Mouse (Mus musculus) neural tube, embryonic 11.5 days (tissue): ENCODE measurements around the gene Exog. TPM values are rescaled to one million over a fixed set of nuclear protein-coding genes. Genes with fewer than 3 reads are reported as not detected.

ENCODE experiments used
- ATAC-seq: fragments of 200-750 bp; cut with Nextera tagmentation; 2 replicates; pipeline ENCODE4 v1.8.0; 2017; ENCODE audit warnings: moderate number of reproducible peaks, mild to moderate bottlenecking, moderate TSS enrichment, moderate library complexity; ENCODE audit not compliant: insufficient read depth, low FRiP score, low TSS enrichment
- DNase-seq: peaks from one replicate; pipeline ENCODE4 v3.0.0-alpha.2; 2015; ENCODE audit warnings: low spot score
- H3K27ac ChIP-seq: fragments of 300-500 bp; sonication (generic); 2 replicates; pipeline ENCODE4 v1.5.1; 2014; ENCODE audit warnings: low read depth, mild to moderate bottlenecking, low read length
- H3K27me3 ChIP-seq: fragments of 300-500 bp; sonication (generic); 2 replicates; pipeline ENCODE4 v1.6.1; 2014; ENCODE audit warnings: mild to moderate bottlenecking, low read length, mixed read lengths; ENCODE audit not compliant: control insufficient read depth, insufficient read depth
- H3K36me3 ChIP-seq: fragments of 300-500 bp; sonication (generic); 2 replicates; pipeline ENCODE4 v1.6.1; 2014; ENCODE audit warnings: mild to moderate bottlenecking, low read length, moderate library complexity, mixed read lengths; ENCODE audit not compliant: control insufficient read depth, insufficient read depth
- H3K4me1 ChIP-seq: fragments of 300-500 bp; sonication (generic); 2 replicates; pipeline ENCODE4 v1.6.1; 2014; ENCODE audit warnings: low read length, mixed read lengths; ENCODE audit not compliant: control insufficient read depth, insufficient read depth
- H3K4me2 ChIP-seq: fragments of 300-500 bp; sonication (generic); 2 replicates; pipeline ENCODE4 v1.6.1; 2014; ENCODE audit warnings: low read depth, mild to moderate bottlenecking, moderate library complexity
- H3K4me3 ChIP-seq: fragments of 300-500 bp; sonication (generic); 2 replicates; pipeline ENCODE4 v1.5.1; 2014; ENCODE audit warnings: low read depth, low read length
- H3K9ac ChIP-seq: fragments of 300-500 bp; sonication (generic); 2 replicates; pipeline ENCODE4 v1.6.1; 2014; ENCODE audit warnings: mild to moderate bottlenecking, low read length
- H3K9me3 ChIP-seq: fragments of 300-500 bp; sonication (generic); 2 replicates; pipeline ENCODE4 v1.6.1; 2016; ENCODE audit warnings: low read length; ENCODE audit not compliant: control insufficient read depth
- WGBS: fragments of 180-500 bp; shearing (Covaris S2); extraction: QIAGEN DNeasy Blood & Tissue Kit; methylation state at CpG from one replicate; pipeline ENCODE4 v1.1.7; 2014; 5-methylcytosine and 5-hydroxymethylcytosine counted together
- polyA plus RNA-seq: library from polyadenylated mRNA; unstranded; fragments of >200 nt; fragmentation: Nextera tagmentation; extraction: Ambion mirVana; gene quantifications from 2 replicates; pipeline ENCODE4 v1.2.1, GENCODE M21; 2014

Gene Exog
- polyA plus RNA-seq: 47.0 and 49.2 TPM in 2 replicates

- peaks cover 10% of the 10 kb centered on the region; the same call in 1 of the 2 replicates for H3K36me3 ChIP-seq
- peak; percentile 99 for DNase-seq
- H3K4me3 ChIP-seq: peak within 1 kb of the TSS; percentile 77
- no peaks in the 10 kb centered on the region for H3K9me3 ChIP-seq
- WGBS: under 1% methylated on average over 52 of the region's 52 CpGs
- no peaks in the 10 kb centered on the region for H3K27me3 ChIP-seq
- H3K4me2 ChIP-seq: peak within 1 kb of the TSS; percentile 74
- 0 out of 2 replicates have a peak within 1 kb of the TSS, but pooled peaks have one; percentile 58 for H3K27ac ChIP-seq
- H3K4me1 ChIP-seq: peaks cover 5% of the 10 kb centered on the region; the same call in 1 of the 2 replicates
- peak; percentile 93 for ATAC-seq
- H3K9ac ChIP-seq: peak within 1 kb of the TSS; percentile 93
These were observed at the start of gene Exog for GRCm38 (mm10) chr9:119444738-119445429. Gene Exog, plus strand, starts transcription at chr9:119444943.

- 12% methylated on average over 7 of the region's 7 CpGs for WGBS
- Histone ChIP-seq H3K4me3 (peak overlapping the region; percentile 99), H3K9me3 (no peaks in the 10 kb centered on the region), H3K27me3 (no peaks in the 10 kb centered on the region), H3K4me1 (peaks cover 18% of the 10 kb centered on the region), H3K27ac (no peak overlapping the region), H3K36me3 (no peaks in the 10 kb centered on the region; the same call in 1 of the 2 replicates), H3K9ac (peak overlapping the region; percentile 43), H3K4me2 (peak overlapping the region; percentile 55)
- no peak for DNase-seq
- ATAC-seq: no peak; the same call in 1 of the 2 replicates
These were observed 43.4 kb upstream of the Exog start for GRCm38 (mm10) chr9:119401351-119401750.

DNA sequence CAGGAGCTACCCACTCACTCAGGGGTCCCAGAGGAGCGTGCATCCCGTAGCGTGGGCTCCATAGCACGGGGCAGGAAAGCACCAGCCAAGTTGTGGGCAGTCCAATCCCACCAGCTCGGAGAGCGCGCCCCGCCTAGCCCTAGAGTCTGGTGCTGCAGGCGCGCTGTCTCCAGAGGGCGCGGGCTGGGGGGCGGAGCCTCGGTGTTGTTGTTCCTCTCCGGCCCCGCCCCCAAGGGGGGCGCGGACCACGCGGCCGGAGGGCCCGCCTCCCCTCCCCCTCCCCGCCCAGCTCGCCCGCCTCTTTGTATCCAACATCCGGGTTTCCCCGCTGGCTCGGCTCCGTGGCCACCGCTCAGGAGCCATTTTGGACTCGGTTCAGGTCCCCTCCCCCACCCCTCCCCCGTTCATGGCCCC, 42.9 kb upstream of the Exog start, which contains the start of gene Acvr2b:
Gene Acvr2b, plus strand, starts transcription at position 318 of the 414 bp plus-strand sequence.
- DNase-seq: peak; percentile 99
- H3K27me3 ChIP-seq: no peaks in the 10 kb centered on the region
- H3K9ac ChIP-seq: peak within 1 kb of the TSS; percentile 100
- no peaks in the 10 kb centered on the region for H3K9me3 ChIP-seq
- peak within 1 kb of the TSS; percentile 55 for H3K4me2 ChIP-seq
- H3K36me3 ChIP-seq: no peaks in the 10 kb centered on the region; the same call in 1 of the 2 replicates
- H3K27ac ChIP-seq: peak within 1 kb of the TSS; percentile 99
- WGBS: 2% methylated on average over 20 of the region's 32 CpGs
- H3K4me1 ChIP-seq: peaks cover 18% of the 10 kb centered on the region
- peak within 1 kb of the TSS; percentile 99 for H3K4me3 ChIP-seq
- ATAC-seq: peak; percentile 95

- Histone ChIP-seq H3K4me1 (peaks cover 18% of the 10 kb centered on the region), H3K9ac (peak overlapping the region; percentile 100), H3K27me3 (no peaks in the 10 kb centered on the region), H3K36me3 (no peaks in the 10 kb centered on the region; the same call in 1 of the 2 replicates), H3K4me2 (peak overlapping the region; percentile 53), H3K27ac (peak overlapping the region; percentile 99), H3K9me3 (no peaks in the 10 kb centered on the region), H3K4me3 (peak overlapping the region; percentile 99)
- peak; percentile 36 for ATAC-seq
- peak; percentile 71 for DNase-seq
- WGBS: under 1% methylated on average over 106 of the region's 127 CpGs
These were observed 42.2 kb upstream of the Exog start for GRCm38 (mm10) chr9:119402253-119403235.

- Histone ChIP-seq H3K4me1 (peaks cover 18% of the 10 kb centered on the region), H3K4me3 (peak overlapping the region; percentile 99), H3K36me3 (no peaks in the 10 kb centered on the region; the same call in 1 of the 2 replicates), H3K4me2 (peak overlapping the region; percentile 53), H3K27ac (peak overlapping the region; percentile 99), H3K27me3 (no peaks in the 10 kb centered on the region), H3K9me3 (no peaks in the 10 kb centered on the region), H3K9ac (peak overlapping the region; percentile 100)
- peak; percentile 62 for ATAC-seq
- DNase-seq: peak; percentile 85
- WGBS: 0% methylated on average over 25 of the region's 26 CpGs
These were observed 41.5 kb upstream of the Exog start for GRCm38 (mm10) chr9:119403236-119403641.

DNA sequence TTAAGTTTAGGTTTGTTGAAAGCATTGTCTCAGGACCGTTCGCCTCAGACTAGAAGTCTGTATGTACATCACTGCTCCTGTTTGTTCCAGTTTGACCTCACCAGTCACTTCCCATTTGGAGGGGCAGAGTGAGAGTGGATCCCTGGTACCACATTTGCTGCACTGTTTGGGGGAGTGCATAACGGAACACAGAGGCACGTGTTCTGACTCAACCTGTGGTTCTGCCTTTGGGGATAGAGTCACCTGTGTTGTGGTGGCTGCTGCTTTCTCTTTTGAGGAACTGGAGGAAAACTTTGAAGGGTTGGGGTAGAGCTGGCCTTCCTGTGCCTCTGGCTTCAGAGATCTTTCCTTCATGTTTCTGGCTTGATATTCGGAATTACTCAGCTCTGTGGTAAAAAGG, 40.7 kb upstream of the Exog start:
- peaks cover 18% of the 10 kb centered on the region for H3K4me1 ChIP-seq
- H3K4me3 ChIP-seq: peak overlapping the region; percentile 99
- H3K9me3 ChIP-seq: no peaks in the 10 kb centered on the region
- 71% methylated on average over 5 of the region's 5 CpGs for WGBS
- ATAC-seq (no peak), DNase-seq (no peak)
- no peaks in the 10 kb centered on the region; the same call in 1 of the 2 replicates for H3K36me3 ChIP-seq
- H3K27ac ChIP-seq: no peak overlapping the region
- no peaks in the 10 kb centered on the region for H3K27me3 ChIP-seq
- H3K4me2 ChIP-seq: peak overlapping the region; percentile 53
- peak overlapping the region; percentile 100 for H3K9ac ChIP-seq

DNA sequence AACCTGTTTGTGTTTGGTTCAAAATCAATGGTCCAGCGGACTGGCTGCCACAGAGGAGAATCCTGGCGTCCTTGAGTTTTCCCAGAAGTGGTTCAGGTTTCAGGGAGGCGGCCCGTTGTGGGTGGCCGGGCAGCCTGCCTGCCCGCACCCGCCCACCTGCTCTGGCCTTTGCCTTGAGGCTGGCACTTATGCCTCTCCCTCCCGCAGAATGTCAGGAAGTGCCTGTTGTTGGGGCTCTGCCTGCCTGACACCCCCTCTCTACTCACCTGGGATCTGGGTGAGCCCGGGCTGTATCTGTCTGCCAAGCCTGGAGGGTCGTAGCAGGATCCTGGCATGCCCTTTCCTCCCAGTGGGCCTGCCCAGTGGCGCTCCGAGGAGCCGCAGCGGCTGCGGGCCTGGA, 36.9 kb upstream of the Exog start:
- 84% methylated on average over 15 of the region's 15 CpGs for WGBS
- ATAC-seq: no peak

DNA sequence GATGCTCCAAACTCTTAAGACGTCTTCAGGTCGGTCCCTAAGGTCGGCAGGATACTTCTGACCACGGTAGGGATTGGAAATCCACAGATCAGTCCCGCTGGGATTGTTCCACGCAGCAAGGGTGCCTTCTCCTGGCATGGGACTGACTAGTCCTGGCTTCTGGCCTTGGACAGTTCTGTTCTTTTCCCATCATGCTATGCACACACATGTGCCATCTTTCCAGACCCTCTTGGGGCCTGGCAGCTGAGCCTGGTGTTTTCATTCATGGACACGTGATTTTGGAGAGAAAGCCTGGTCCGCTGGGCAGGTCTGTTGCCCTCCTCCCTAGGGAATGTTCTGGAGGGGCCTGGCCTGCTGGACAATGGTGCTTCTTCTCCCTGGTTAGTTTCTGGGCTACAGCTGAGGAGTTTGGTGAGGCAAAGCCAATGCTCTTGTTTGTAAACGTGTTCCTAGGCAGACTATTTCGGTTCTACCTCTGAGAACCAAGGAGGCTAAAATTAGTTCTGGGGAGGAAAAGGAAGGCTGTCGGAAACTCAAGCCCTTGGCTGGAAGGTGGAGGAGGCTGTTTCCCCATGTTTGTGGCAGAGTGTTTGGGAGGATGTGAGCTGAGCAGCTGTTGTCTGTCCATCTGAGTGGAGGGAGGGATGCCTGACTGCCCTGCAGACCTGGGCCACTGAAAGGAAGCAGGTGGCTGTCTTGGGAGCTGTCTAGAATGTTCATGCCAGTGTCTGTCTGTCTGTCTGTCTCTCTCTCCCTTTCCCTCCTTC, 35.7 kb upstream of the Exog start:
- no peak for DNase-seq
- no peak overlapping the region for H3K9ac ChIP-seq
- WGBS: 85% methylated on average over 11 of the region's 11 CpGs
- no peak overlapping the region for H3K4me2 ChIP-seq
- peaks cover 2% of the 10 kb centered on the region for H3K36me3 ChIP-seq
- ATAC-seq: no peak
- H3K27ac ChIP-seq: no peak overlapping the region
- no peaks in the 10 kb centered on the region for H3K9me3 ChIP-seq
- no peak overlapping the region for H3K4me3 ChIP-seq
- no peaks in the 10 kb centered on the region for H3K27me3 ChIP-seq
- peaks cover 5% of the 10 kb centered on the region for H3K4me1 ChIP-seq

More for the DNA sequence above, 36.9 kb upstream of the Exog start:
- H3K27ac ChIP-seq: no peak overlapping the region
- H3K36me3 ChIP-seq: peaks cover 2% of the 10 kb centered on the region
- H3K9me3 ChIP-seq: no peaks in the 10 kb centered on the region
- H3K4me3 ChIP-seq: no peak overlapping the region
- DNase-seq: no peak
- no peak overlapping the region for H3K4me2 ChIP-seq
- H3K9ac ChIP-seq: no peak overlapping the region
- peaks cover 10% of the 10 kb centered on the region for H3K4me1 ChIP-seq
- H3K27me3 ChIP-seq: no peaks in the 10 kb centered on the region
